Mouse (Mus musculus) embryonic fibroblast, embryonic 13.5 days (primary cell): ENCODE results near the gene Mrps12.

Source experiments
- CTCF ChIP-seq: IDR thresholded peaks from 2 replicates; pipeline ENCODE4 v1.5.1; 2011; ENCODE audit warnings: mild to moderate bottlenecking, control low read depth, low read length, moderate library complexity, borderline replicate concordance; ENCODE audit not compliant: insufficient read depth
- POLR2A ChIP-seq: IDR thresholded peaks from 2 replicates; pipeline ENCODE4 v1.6.1; 2011; ENCODE audit warnings: low read depth, mild to moderate bottlenecking, control low read depth, low read length, moderate library complexity

GRCm38 (mm10) chr7:28739829-28740228 is 1.8 kb downstream of the Mrps12 start:
- no peak for TF ChIP-seq CTCF
- no peak for TF ChIP-seq POLR2A
